Mouse (Mus musculus) hindbrain, embryonic 13.5 days (tissue): ENCODE measurements around the gene Gm20388. TPM values are rescaled to one million over a fixed set of nuclear protein-coding genes. Genes with fewer than 3 reads are reported as not detected.
"Not testable (repeated sequence)": the region's sequence is repeated elsewhere in the genome, so short reads cannot be mapped to it uniquely, and the experiment has no call there.

Experiments
- ATAC-seq: fragments of 200-750 bp; cut with Nextera tagmentation; 2 replicates; pipeline ENCODE4 v1.8.0; 2017; ENCODE audit warnings: moderate TSS enrichment; ENCODE audit not compliant: low FRiP score
- H3K27ac ChIP-seq: fragments of 300-500 bp; sonication (generic); 2 replicates; pipeline ENCODE4 v1.5.1; 2015; ENCODE audit warnings: inconsistent platforms, mild to moderate bottlenecking, moderate library complexity
- H3K27me3 ChIP-seq: fragments of 300-500 bp; sonication (generic); 2 replicates; pipeline ENCODE4 v1.6.1; 2015; ENCODE audit warnings: mild to moderate bottlenecking, inconsistent platforms
- H3K36me3 ChIP-seq: fragments of 300-500 bp; sonication (generic); 2 replicates; pipeline ENCODE4 v1.6.1; 2015; ENCODE audit warnings: mild to moderate bottlenecking, inconsistent platforms
- H3K4me1 ChIP-seq: fragments of 300-500 bp; sonication (generic); replicated peaks from 2 replicates; pipeline ENCODE4 v1.6.1; 2015; ENCODE audit warnings: inconsistent platforms
- H3K4me2 ChIP-seq: fragments of 300-500 bp; sonication (generic); 2 replicates; pipeline ENCODE4 v1.6.1; 2015; ENCODE audit warnings: inconsistent platforms, mild to moderate bottlenecking, moderate library complexity
- H3K4me3 ChIP-seq: fragments of 300-500 bp; sonication (generic); 2 replicates; pipeline ENCODE4 v1.5.1; 2015; ENCODE audit warnings: mild to moderate bottlenecking, inconsistent platforms
- H3K9ac ChIP-seq: fragments of 300-500 bp; sonication (generic); 2 replicates; pipeline ENCODE4 v1.6.1; 2015; ENCODE audit warnings: mild to moderate bottlenecking, inconsistent platforms
- H3K9me3 ChIP-seq: fragments of 300-500 bp; sonication (generic); 2 replicates; pipeline ENCODE4 v1.6.1; 2016; ENCODE audit warnings: inconsistent platforms
- WGBS: fragments of 180-500 bp; shearing (Covaris S2); methylation state at CpG from one replicate; pipeline ENCODE4 v1.1.7; 2015; 5-methylcytosine and 5-hydroxymethylcytosine counted together
- polyA plus RNA-seq: library from polyadenylated mRNA; unstranded; fragments of >200 nt; fragmentation: Nextera tagmentation; extraction: Ambion mirVana; gene quantifications from 2 replicates; pipeline ENCODE4 v1.2.1, GENCODE M21; 2015

Gene Gm20388
- polyA plus RNA-seq, 1 experiment from 2014 or later: 1.9 TPM

DNA sequence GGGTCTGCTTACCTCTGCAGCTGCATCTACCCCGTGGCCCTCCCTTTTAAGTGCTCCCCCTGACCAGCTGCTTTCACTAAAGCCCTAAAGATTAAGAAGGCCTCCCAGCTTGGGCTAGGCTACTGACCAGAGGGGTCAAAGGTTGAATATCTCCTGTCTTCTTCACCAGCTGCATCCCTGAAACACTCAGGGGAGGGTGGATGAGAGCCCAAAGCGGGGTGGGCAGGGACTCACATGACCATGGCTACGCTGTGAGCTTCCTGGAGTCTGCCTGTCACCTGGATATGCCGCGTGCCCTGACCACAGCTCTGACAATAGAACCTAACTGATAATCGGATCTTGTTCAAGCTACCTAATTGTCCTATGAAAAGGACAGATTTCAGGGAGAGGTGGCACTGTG is 2712.1 kb downstream of the Gm20388 start, which contains the start of gene Pabpn1l:
Gene Pabpn1l, minus strand, starts transcription at position 13 of the 400 bp plus-strand sequence.
- no peak within 1 kb of the TSS for H3K9ac ChIP-seq
- H3K9me3 ChIP-seq: no peaks in the 10 kb centered on the region
- 0 out of 2 replicates have a peak, but pooled peaks cover 2% of the 10 kb centered on the region for H3K36me3 ChIP-seq
- H3K27ac ChIP-seq: no peak within 1 kb of the TSS
- ATAC-seq: no peak
- H3K4me3 ChIP-seq: no peak within 1 kb of the TSS
- peaks cover 35% of the 10 kb centered on the region for H3K4me1 ChIP-seq
- H3K4me2 ChIP-seq: no peak within 1 kb of the TSS
- WGBS: 76% methylated on average over 6 of the region's 6 CpGs
- H3K27me3 ChIP-seq: no peaks in the 10 kb centered on the region

DNA sequence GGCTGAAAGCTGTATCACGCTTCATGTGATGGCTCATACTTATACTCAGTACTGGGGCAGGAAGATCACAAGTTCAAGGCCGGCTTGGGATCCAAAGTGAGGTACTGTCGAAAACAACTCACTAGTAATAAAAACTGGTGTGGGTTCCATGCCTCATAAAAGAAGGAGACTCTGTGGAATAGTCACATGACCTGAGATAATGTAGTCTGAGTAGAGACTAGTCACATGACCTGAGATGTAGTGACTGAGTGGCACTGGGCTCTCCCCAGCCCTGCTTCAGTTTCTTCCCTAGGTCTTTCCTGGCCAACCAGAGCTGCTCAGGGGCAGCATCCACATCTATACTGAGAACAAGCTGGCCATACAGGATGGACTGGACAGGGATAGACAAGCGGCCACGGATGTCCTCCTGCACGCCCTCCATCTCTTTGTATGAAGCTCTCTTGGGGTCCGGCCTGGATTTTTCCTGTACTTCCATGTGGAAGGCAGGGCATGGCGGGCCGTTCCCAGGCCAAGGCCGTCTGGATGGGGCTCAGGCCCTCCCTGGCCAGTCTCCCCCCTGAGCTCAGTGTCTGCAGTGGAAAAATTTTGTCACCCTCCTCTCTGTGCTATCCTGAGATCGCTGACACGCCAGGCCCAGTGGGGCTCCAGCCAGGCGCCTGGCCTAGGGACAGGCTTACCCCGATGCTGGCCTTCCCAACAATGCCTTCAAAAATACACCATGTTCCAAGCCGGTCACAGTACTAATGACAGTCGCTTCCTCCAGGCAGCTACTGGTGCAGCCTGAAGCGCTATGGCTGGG is 2713.4 kb downstream of the Gm20388 start:
- Histone ChIP-seq H3K4me1 (peaks cover 26% of the 10 kb centered on the region), H3K4me2 (no peak overlapping the region), H3K27me3 (no peaks in the 10 kb centered on the region), H3K9me3 (no peaks in the 10 kb centered on the region), H3K27ac (0 out of 2 replicates have a peak overlapping the region, but pooled peaks have one; percentile 4), H3K9ac (no peak overlapping the region; the same call in 1 of the 2 replicates), H3K36me3 (peaks cover 15% of the 10 kb centered on the region), H3K4me3 (no peak overlapping the region)
- no peak for ATAC-seq
- WGBS: 90% methylated on average over 17 of the region's 17 CpGs

DNA sequence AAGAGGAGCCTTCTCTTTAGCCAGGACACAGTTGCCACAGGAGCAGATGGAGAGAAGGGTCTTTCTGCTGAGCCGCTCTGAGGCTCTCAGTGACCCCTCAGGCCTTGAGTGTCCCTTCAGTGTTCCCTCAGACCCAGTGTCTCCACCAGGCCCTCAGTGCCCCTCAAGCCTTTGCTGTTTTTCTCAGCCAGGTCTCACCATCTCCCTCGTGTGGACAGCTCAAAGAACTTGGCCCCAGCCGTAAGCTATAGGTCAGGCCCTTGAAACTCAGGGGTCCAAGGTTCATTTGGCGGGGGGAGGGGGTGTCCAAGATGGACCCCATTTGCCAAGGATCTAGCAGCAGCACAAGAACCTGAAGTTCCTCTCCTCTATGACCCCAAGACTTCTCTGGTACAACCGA is 2714.0 kb downstream of the Gm20388 start:
- H3K4me1 ChIP-seq: peaks cover 24% of the 10 kb centered on the region
- 73% methylated on average over 5 of the region's 5 CpGs for WGBS
- ATAC-seq: no peak
- no peaks in the 10 kb centered on the region for H3K9me3 ChIP-seq
- no peak overlapping the region for H3K4me2 ChIP-seq
- no peaks in the 10 kb centered on the region for H3K27me3 ChIP-seq
- no peak overlapping the region for H3K27ac ChIP-seq
- no peak overlapping the region for H3K9ac ChIP-seq
- peaks cover 21% of the 10 kb centered on the region for H3K36me3 ChIP-seq
- H3K4me3 ChIP-seq: no peak overlapping the region

DNA sequence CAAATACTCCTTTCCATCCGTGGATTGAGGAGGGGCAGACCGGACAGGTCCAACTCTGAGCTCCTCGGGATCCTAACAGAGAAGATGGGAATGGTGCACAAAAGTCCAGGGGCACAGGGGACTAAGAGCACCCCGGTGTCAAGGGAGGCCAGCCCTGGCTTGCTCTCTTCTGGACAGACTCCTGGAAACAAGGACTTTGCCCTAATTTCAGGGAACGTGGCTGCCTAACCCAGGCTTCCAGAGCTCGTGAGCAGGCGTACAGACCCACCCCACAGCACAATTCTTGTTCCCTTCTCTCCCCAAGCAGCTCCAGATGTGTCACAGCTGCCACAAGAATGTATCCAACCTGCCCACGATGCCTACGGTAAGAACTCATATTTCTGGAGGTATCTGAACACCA is 2715.2 kb downstream of the Gm20388 start:
- Histone ChIP-seq H3K9ac (no peak overlapping the region), H3K36me3 (peaks cover 31% of the 10 kb centered on the region), H3K27me3 (no peaks in the 10 kb centered on the region), H3K9me3 (no peaks in the 10 kb centered on the region), H3K27ac (0 out of 2 replicates have a peak overlapping the region, but pooled peaks have one; percentile 62), H3K4me1 (peaks cover 26% of the 10 kb centered on the region), H3K4me3 (no peak overlapping the region), H3K4me2 (no peak overlapping the region)
- 87% methylated on average over 9 of the region's 9 CpGs for WGBS
- no peak for ATAC-seq

DNA sequence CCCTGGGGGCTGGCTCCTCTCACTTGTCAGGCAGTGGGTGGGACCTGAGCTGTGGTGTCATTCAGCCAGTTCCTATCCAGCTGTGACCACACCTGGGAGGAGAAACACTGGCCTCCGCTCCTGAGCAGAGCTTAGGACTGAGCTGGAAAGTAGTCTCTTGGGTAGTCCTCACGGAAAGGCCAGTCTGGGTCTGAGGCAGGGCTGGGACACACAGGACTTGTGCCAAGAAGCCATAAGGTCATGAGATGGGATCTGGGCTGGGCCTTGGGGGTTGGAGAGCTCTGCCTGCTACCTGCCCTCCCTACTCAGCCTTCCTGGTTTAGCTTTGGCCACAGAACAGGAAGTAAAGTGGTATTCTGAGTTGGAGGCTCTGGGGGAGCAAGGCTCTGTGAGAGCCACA is 2716.3 kb downstream of the Gm20388 start:
- Histone ChIP-seq H3K9me3 (no peaks in the 10 kb centered on the region), H3K27me3 (no peaks in the 10 kb centered on the region), H3K4me2 (no peak overlapping the region), H3K9ac (no peak overlapping the region), H3K4me1 (peaks cover 27% of the 10 kb centered on the region), H3K27ac (no peak overlapping the region), H3K4me3 (no peak overlapping the region), H3K36me3 (peaks cover 35% of the 10 kb centered on the region)
- 81% methylated on average over 2 of the region's 2 CpGs for WGBS
- ATAC-seq: no peak

DNA sequence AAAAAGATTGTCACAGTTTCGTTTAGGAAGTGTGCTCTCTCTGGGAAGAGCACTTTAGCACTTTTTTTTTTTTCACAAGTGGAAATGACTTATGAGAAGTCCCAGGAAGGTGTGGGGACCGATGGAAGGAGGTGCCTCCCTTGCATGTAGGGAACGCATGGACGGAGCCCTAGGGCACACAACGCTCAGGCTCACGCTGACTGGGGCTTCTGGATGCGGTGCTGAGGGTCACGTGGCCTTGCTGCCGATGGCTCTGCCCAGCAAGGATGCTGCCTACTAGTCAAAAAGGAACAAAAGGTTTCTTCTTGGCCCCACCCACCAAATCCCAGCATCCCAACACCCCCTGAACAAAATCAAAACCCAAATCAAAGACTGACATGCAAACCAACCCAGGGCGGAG is 2718.7 kb downstream of the Gm20388 start:
- peaks cover 60% of the 10 kb centered on the region for H3K36me3 ChIP-seq

DNA sequence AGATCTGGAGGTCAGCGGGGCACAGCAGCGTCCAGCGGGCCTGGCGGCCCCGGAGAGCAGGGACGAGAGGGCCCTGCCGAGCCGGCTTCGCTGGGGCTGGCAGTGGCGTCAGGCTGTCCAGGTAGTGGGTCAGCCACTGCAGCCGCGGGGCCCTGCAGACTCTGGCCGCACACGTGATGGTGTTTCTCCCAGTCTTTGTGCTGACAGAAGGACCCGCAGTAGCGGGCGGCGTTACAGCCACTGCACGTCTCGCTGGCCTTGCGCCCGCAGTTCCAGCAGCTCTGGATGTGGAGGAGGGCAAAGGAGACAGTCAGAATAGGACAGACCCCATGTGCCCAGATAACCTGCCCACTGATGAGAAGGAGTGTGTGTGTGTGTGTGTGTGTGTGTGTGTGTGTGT is 2720.1 kb downstream of the Gm20388 start:
- Histone ChIP-seq H3K9me3 (no peaks in the 10 kb centered on the region), H3K36me3 (peaks cover 73% of the 10 kb centered on the region)

More for the DNA sequence above, 2718.7 kb downstream of the Gm20388 start:
- H3K27ac ChIP-seq: no peak overlapping the region
- no peak for ATAC-seq
- H3K27me3 ChIP-seq: no peaks in the 10 kb centered on the region
- H3K4me3 ChIP-seq: no peak overlapping the region
- no peaks in the 10 kb centered on the region for H3K9me3 ChIP-seq
- H3K4me2 ChIP-seq: no peak overlapping the region
- 19% methylated on average over 10 of the region's 10 CpGs for WGBS
- no peak overlapping the region for H3K9ac ChIP-seq
- H3K4me1 ChIP-seq: peaks cover 20% of the 10 kb centered on the region

DNA sequence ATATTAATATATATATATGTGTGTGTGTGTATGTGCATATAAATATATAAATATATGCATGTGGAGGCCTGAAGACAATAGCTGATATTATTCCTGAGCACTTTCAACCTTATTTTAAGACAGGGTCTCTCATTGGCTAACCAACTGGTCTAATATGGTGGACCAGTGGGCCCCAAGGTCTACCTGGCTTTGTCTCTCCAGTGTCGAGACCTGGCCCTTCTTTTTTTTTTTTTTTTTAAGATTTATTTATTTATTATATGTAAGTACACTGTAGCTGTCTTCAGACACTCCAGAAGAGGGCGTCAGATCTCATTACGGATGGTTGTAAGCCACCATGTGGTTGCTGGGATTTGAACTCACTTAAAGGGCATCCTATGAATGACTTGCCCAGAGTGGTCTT is 2721.5 kb downstream of the Gm20388 start:
- peaks cover 15% of the 10 kb centered on the region; the same call in 1 of the 2 replicates for H3K4me1 ChIP-seq
- H3K9ac ChIP-seq, H3K27ac ChIP-seq, H3K4me3 ChIP-seq, H3K4me2 ChIP-seq, H3K9me3 ChIP-seq, H3K27me3 ChIP-seq, ATAC-seq: not testable (repeated sequence)
- H3K36me3 ChIP-seq: peaks cover 84% of the 10 kb centered on the region
- 79% methylated on average over 3 of the region's 3 CpGs for WGBS

More for the DNA sequence above, 2720.1 kb downstream of the Gm20388 start:
- H3K9ac ChIP-seq: 0 out of 2 replicates have a peak overlapping the region, but pooled peaks have one; percentile 19
- H3K27ac ChIP-seq: no peak overlapping the region
- ATAC-seq: no peak
- peaks cover 18% of the 10 kb centered on the region; the same call in 1 of the 2 replicates for H3K4me1 ChIP-seq
- no peaks in the 10 kb centered on the region for H3K27me3 ChIP-seq
- no peak overlapping the region for H3K4me2 ChIP-seq
- 64% methylated on average over 22 of the region's 22 CpGs for WGBS
- H3K4me3 ChIP-seq: no peak overlapping the region

DNA sequence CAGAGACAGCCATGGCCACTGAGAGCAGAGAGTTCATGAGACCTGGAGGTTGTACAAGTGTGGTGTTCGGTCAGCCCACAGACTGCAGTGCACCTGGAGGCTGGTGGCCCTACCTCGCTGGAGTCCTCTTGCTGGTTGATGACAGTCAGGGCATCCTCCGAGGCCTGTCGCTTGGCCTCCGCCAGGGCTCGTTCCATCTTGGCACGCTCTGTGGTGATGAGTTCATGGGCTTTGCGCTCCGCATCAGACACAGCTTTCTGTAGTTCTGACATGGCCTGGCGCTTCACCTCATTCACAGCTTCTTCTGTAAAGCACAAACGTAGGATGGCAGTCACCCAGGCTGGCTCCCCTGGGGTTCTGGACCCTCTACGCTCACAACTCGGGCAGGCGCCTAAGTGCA is 2722.6 kb downstream of the Gm20388 start:
- Histone ChIP-seq H3K9ac (no peak overlapping the region), H3K9me3 (no peaks in the 10 kb centered on the region), H3K36me3 (peaks cover 88% of the 10 kb centered on the region), H3K4me1 (peaks cover 12% of the 10 kb centered on the region; the same call in 1 of the 2 replicates), H3K27me3 (no peaks in the 10 kb centered on the region), H3K4me2 (no peak overlapping the region), H3K27ac (no peak overlapping the region), H3K4me3 (no peak overlapping the region)
- 92% methylated on average over 14 of the region's 14 CpGs for WGBS
- no peak for ATAC-seq

DNA sequence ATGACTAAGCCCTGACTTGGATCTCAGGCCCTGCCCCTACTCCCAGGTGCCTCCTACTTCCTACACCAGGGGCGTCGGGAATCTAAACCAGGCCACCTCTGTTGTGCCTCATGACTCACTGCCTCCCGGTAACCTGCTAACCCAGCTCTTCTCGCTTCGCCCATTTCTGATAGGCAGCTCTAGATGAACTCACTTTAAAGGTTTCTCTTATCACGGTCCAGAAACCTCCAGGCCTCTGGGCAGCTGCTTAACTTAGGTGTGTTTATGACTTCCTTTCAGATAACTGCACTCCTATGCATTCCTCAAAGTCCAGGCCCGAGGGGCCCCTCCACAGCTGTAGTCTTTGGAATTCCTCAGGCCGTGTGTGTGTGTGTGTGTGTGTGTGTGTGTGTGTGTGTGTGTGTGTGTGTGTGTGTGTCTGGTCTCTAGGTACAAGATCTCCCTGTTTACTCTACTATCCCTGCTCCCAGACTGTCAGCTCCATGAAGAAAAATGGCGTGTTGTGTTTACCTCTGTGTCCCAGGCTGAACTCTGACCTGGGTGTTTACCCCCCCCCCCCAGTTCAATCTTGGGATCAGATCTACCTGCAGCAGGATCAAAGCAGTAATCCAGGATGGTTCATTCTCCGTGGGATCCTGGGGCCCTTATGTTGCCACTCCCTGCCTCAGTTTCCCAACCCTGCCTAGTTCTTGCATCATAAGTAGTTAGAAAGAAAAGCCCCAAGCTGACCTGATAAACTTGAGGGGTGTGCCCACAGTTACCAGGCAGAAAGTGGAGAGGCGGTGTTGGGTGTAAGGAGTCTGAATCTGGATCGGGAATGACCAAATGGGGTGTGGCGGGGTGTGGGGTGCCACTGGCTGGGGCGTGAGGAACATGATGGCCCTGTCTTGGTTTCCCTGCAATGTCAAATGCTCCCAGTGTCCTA is 2725.5 kb downstream of the Gm20388 start:
- Histone ChIP-seq H3K4me2 (no peak overlapping the region), H3K9me3 (no peaks in the 10 kb centered on the region), H3K4me1 (peaks cover 30% of the 10 kb centered on the region), H3K27ac (no peak overlapping the region), H3K27me3 (no peaks in the 10 kb centered on the region), H3K36me3 (peaks cover 89% of the 10 kb centered on the region), H3K9ac (no peak overlapping the region), H3K4me3 (no peak overlapping the region)
- ATAC-seq: no peak
- WGBS: 78% methylated on average over 14 of the region's 14 CpGs

DNA sequence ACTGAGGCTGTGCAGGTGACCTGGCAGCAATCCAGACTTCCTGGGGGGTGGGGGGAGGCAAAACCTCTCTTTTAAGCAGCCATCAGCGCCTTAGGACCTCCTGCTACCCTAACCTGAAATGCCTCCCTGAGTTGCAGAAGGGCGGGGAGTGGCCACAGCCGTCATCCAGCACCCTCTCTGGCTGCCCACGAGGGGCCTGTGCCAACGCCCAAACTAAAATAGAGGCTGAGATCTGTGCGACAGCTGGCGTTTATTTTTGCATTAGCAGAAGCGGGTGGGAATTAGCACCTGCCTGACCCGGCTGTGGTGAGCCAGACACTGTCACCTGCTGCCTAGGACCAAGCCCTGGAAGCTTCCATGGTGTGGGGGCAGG is 2726.1 kb downstream of the Gm20388 start:
- Histone ChIP-seq H3K9ac (no peak overlapping the region), H3K4me1 (peaks cover 31% of the 10 kb centered on the region), H3K4me3 (no peak overlapping the region), H3K27ac (no peak overlapping the region), H3K9me3 (no peaks in the 10 kb centered on the region), H3K4me2 (no peak overlapping the region), H3K27me3 (no peaks in the 10 kb centered on the region), H3K36me3 (peaks cover 94% of the 10 kb centered on the region)
- 71% methylated on average over 9 of the region's 9 CpGs for WGBS
- ATAC-seq: no peak

DNA sequence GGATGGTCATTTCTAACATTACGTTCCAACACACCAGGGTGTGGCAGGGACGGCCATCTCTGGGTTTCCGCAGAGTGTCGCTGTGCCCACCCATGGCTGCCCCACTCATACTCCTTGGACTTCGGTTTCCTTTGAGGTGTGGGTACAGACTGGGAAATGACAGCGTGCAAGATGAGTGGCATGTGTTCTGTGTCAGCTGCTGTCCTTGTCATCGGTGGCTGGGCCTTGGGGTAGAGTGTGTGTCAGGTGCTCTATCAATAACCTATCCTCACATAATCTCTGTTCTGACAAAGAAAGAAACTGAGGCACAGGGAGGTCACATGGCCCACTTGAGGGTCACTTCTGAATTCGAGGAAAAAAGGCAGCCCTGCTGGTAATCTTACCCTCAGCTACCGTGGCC is 2726.6 kb downstream of the Gm20388 start:
- Histone ChIP-seq H3K27ac (no peak overlapping the region), H3K27me3 (no peaks in the 10 kb centered on the region), H3K4me2 (no peak overlapping the region), H3K9me3 (no peaks in the 10 kb centered on the region), H3K9ac (no peak overlapping the region), H3K36me3 (peaks cover 94% of the 10 kb centered on the region), H3K4me1 (peaks cover 35% of the 10 kb centered on the region), H3K4me3 (no peak overlapping the region)
- ATAC-seq: no peak
- WGBS: 90% methylated on average over 9 of the region's 9 CpGs
